Mouse (Mus musculus): ENCODE measurements around the gene Cbx1.

The Cbx1 gene

GRCm38 (mm10) chr11:96788871-96789795 lies at the start of gene Cbx1:
Gene Cbx1, plus strand, starts transcription at chr11:96789127.
- Histone ChIP-seq H3K36me3 (ENCODE audit: control insufficient read depth, insufficient read depth, low read length, poor library complexity, severe bottlenecking) (no peaks in the 10 kb centered on the region), H3K27me3 (ENCODE audit: control insufficient read depth, insufficient read depth, low read length, poor library complexity, severe bottlenecking) (no peaks in the 10 kb centered on the region)
- peak; percentile 92 for DNase-seq (ENCODE audit: low read depth, low spot score)

- no peak for DNase-seq (ENCODE audit: low read depth, low spot score)
- H3K36me3 ChIP-seq (ENCODE audit: control insufficient read depth, insufficient read depth, low read length, poor library complexity, severe bottlenecking), result no peaks in the 10 kb centered on the region
Measured at GRCm38 (mm10) chr11:96740796-96741195, 48.1 kb upstream of the Cbx1 start.

GRCm38 (mm10) chr11:96741995-96742394 lies 46.9 kb upstream of the Cbx1 start:
- DNase-seq (ENCODE audit: low read depth, low spot score), result no peak
- no peaks in the 10 kb centered on the region for H3K27me3 ChIP-seq (ENCODE audit: control insufficient read depth, insufficient read depth, low read length, poor library complexity, severe bottlenecking)
- H3K36me3 ChIP-seq (ENCODE audit: control insufficient read depth, insufficient read depth, low read length, poor library complexity, severe bottlenecking), result no peaks in the 10 kb centered on the region

More at GRCm38 (mm10) chr11:96740796-96741195, 48.1 kb upstream of the Cbx1 start:
- H3K27me3 ChIP-seq (ENCODE audit: control insufficient read depth, insufficient read depth, low read length, poor library complexity, severe bottlenecking), result no peaks in the 10 kb centered on the region

GRCm38 (mm10) chr11:96743000-96743399 lies 45.9 kb upstream of the Cbx1 start:
- H3K27me3 ChIP-seq (ENCODE audit: control insufficient read depth, insufficient read depth, low read length, poor library complexity, severe bottlenecking), result no peaks in the 10 kb centered on the region
- H3K36me3 ChIP-seq (ENCODE audit: control insufficient read depth, insufficient read depth, low read length, poor library complexity, severe bottlenecking), result no peaks in the 10 kb centered on the region
- no peak for DNase-seq (ENCODE audit: low read depth, low spot score)

GRCm38 (mm10) chr11:96743891-96744290 lies 45.0 kb upstream of the Cbx1 start:
- H3K36me3 ChIP-seq (ENCODE audit: control insufficient read depth, insufficient read depth, low read length, poor library complexity, severe bottlenecking), result no peaks in the 10 kb centered on the region
- DNase-seq (ENCODE audit: low read depth, low spot score), result no peak
- H3K27me3 ChIP-seq (ENCODE audit: control insufficient read depth, insufficient read depth, low read length, poor library complexity, severe bottlenecking), result no peaks in the 10 kb centered on the region

- no peak for DNase-seq (ENCODE audit: low read depth, low spot score)
- no peaks in the 10 kb centered on the region for H3K27me3 ChIP-seq (ENCODE audit: control insufficient read depth, insufficient read depth, low read length, poor library complexity, severe bottlenecking)
Measured at GRCm38 (mm10) chr11:96746648-96747047, 42.3 kb upstream of the Cbx1 start.

GRCm38 (mm10) chr11:96747555-96747954 lies 41.4 kb upstream of the Cbx1 start:
- Histone ChIP-seq H3K36me3 (ENCODE audit: control insufficient read depth, insufficient read depth, low read length, poor library complexity, severe bottlenecking) (no peaks in the 10 kb centered on the region), H3K27me3 (ENCODE audit: control insufficient read depth, insufficient read depth, low read length, poor library complexity, severe bottlenecking) (no peaks in the 10 kb centered on the region)
- DNase-seq (ENCODE audit: low read depth, low spot score), result no peak

More at GRCm38 (mm10) chr11:96746648-96747047, 42.3 kb upstream of the Cbx1 start:
- no peaks in the 10 kb centered on the region for H3K36me3 ChIP-seq (ENCODE audit: control insufficient read depth, insufficient read depth, low read length, poor library complexity, severe bottlenecking)

- Histone ChIP-seq H3K27me3 (ENCODE audit: control insufficient read depth, insufficient read depth, low read length, poor library complexity, severe bottlenecking) (no peaks in the 10 kb centered on the region), H3K36me3 (ENCODE audit: control insufficient read depth, insufficient read depth, low read length, poor library complexity, severe bottlenecking) (no peaks in the 10 kb centered on the region)
- no peak for DNase-seq (ENCODE audit: low read depth, low spot score)
Measured at GRCm38 (mm10) chr11:96755298-96755697, 33.6 kb upstream of the Cbx1 start.

- Histone ChIP-seq H3K27me3 (ENCODE audit: control insufficient read depth, insufficient read depth, low read length, poor library complexity, severe bottlenecking) (no peaks in the 10 kb centered on the region), H3K36me3 (ENCODE audit: control insufficient read depth, insufficient read depth, low read length, poor library complexity, severe bottlenecking) (no peaks in the 10 kb centered on the region)
- DNase-seq (ENCODE audit: low read depth, low spot score), result no peak
Measured at GRCm38 (mm10) chr11:96757421-96757820, 31.5 kb upstream of the Cbx1 start.

GRCm38 (mm10) chr11:96758402-96758801 lies 30.5 kb upstream of the Cbx1 start:
- Histone ChIP-seq H3K27me3 (ENCODE audit: control insufficient read depth, insufficient read depth, low read length, poor library complexity, severe bottlenecking) (no peaks in the 10 kb centered on the region), H3K36me3 (ENCODE audit: control insufficient read depth, insufficient read depth, low read length, poor library complexity, severe bottlenecking) (no peaks in the 10 kb centered on the region)
- no peak for DNase-seq (ENCODE audit: low read depth, low spot score)

- no peaks in the 10 kb centered on the region for H3K27me3 ChIP-seq (ENCODE audit: control insufficient read depth, insufficient read depth, low read length, poor library complexity, severe bottlenecking)
Measured at GRCm38 (mm10) chr11:96760042-96760441, 28.9 kb upstream of the Cbx1 start.

GRCm38 (mm10) chr11:96761984-96762383 lies 26.9 kb upstream of the Cbx1 start:
- DNase-seq (ENCODE audit: low read depth, low spot score), result no peak
- no peaks in the 10 kb centered on the region for H3K27me3 ChIP-seq (ENCODE audit: control insufficient read depth, insufficient read depth, low read length, poor library complexity, severe bottlenecking)
- no peaks in the 10 kb centered on the region; the same call in 1 of the 2 replicates for H3K36me3 ChIP-seq (ENCODE audit: control insufficient read depth, insufficient read depth, low read length, poor library complexity, severe bottlenecking)

More at GRCm38 (mm10) chr11:96760042-96760441, 28.9 kb upstream of the Cbx1 start:
- DNase-seq (ENCODE audit: low read depth, low spot score), result peak; percentile 89
- no peaks in the 10 kb centered on the region; the same call in 1 of the 2 replicates for H3K36me3 ChIP-seq (ENCODE audit: control insufficient read depth, insufficient read depth, low read length, poor library complexity, severe bottlenecking)

- DNase-seq (ENCODE audit: low read depth, low spot score), result no peak
- Histone ChIP-seq H3K27me3 (ENCODE audit: control insufficient read depth, insufficient read depth, low read length, poor library complexity, severe bottlenecking) (no peaks in the 10 kb centered on the region), H3K36me3 (ENCODE audit: control insufficient read depth, insufficient read depth, low read length, poor library complexity, severe bottlenecking) (no peaks in the 10 kb centered on the region; the same call in 1 of the 2 replicates)
Measured at GRCm38 (mm10) chr11:96762742-96763470, 26.0 kb upstream of the Cbx1 start.

GRCm38 (mm10) chr11:96764511-96765350 lies 24.2 kb upstream of the Cbx1 start:
- DNase-seq (ENCODE audit: low read depth, low spot score), result no peak
- no peaks in the 10 kb centered on the region for H3K27me3 ChIP-seq (ENCODE audit: control insufficient read depth, insufficient read depth, low read length, poor library complexity, severe bottlenecking)
- H3K36me3 ChIP-seq (ENCODE audit: control insufficient read depth, insufficient read depth, low read length, poor library complexity, severe bottlenecking), result peaks cover 9% of the 10 kb centered on the region

Data from splenic B cell, adult 2 months (primary cell).